Mouse (Mus musculus): Measurements from ENCODE around the gene Atpaf1.
A peak's percentile ranks its signal among the peaks of the same experiment; 100 is the strongest.

The Atpaf1 gene

DNA sequence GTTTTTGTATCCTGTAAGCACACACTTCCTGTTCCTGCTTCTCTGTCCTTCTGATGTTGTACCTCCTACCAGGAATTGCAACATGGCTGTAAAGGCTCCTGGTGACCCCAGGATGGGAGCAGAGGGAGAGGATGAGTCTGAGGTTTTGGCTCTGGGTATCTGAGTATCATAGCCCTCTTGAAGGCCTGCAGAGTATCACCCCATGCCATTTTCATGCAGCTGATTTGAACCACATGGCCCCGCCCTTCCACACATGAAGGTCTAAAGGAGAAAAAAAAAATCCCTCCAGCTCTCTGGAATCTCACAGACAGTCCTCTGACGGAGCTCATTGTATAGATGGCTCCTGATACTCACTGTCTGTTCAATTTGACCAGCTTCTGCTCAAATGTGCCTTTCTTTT, 65.5 kb downstream of the Atpaf1 start:
- DNase-seq, result peak in 1 of 2 experiments; percentile 26

DNA sequence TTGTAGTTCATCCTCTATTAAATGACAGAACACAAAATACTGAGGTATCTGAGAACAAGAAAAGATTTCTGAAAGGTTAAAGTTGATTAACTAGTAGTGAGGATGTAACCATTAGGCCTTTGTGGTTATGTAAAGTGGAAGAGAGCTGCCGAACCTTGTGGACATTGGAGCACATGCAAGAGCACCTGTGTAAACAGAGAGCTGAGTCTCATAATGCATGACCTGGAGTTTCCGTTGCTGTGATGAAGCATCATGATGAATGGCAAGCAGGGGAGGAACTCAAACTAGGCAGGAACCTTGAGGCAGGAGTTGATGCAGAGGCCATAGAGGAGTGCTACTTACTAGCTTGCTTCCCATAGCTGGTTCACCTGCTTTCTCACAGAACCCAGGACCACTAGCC, 66.0 kb downstream of the Atpaf1 start:
- DNase-seq, result peak in 1 of 2 experiments; percentile 14

DNA sequence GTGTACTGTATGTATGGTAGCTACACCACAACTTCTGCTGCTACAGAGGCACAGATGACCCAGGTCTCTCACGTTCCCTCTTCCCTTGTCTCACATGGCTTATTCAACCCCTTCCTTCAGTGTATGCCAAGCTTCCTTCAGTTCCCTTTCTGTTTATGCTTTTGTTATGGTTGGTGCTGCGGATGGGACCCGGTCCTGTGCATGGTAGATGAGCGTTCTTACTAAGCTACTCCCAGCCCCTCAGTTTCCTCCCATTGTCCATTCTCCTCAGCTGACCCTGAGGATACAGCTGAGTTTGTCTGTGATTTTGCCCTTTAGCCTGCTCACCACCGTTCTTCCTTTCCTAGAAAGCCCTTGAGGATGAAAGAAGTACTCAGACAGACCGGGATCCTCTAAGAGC, 67.0 kb downstream of the Atpaf1 start:
- DNase-seq, result peak in 1 of 2 experiments; percentile 46

DNA sequence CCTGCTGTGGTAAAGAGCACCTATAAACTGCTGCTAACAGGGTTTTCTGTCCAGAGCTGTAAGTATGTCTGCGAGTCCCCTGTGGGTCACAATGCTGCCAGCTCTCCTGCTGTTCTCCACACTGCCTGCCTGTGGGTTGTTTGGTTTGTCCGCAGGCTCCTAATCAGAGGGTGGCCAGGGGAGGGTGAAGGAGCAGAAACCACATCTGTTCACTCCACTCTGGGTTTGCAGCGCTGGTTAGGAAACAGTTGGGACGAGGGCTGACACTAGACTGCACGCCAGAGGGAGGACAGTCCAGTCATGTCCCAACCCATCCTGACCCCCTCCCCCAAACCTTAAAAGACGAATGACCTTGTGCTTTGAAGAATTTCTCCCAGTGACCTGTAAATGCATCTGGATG, 70.5 kb downstream of the Atpaf1 start:
- no peak for DNase-seq

DNA sequence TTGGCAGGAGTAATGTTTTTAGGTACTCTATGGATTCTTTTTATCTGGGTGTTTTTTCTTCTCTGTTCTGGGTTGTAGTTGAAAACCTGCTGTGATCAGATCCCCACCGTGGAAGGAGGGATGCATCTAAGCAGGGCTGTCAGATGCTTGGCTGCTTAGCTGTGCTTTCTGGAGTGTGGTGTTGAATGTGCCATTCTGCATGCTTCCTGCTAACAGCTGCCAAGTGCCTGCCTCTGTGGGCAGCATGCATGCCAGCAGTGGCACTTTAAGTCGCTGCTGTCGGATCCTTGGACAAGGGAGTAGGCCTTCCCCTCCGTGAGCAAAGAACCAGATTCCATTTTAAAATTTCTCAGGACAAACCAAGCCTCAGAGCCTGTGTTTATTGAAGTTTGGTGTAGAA, 71.0 kb downstream of the Atpaf1 start:
- DNase-seq, result no peak

DNA sequence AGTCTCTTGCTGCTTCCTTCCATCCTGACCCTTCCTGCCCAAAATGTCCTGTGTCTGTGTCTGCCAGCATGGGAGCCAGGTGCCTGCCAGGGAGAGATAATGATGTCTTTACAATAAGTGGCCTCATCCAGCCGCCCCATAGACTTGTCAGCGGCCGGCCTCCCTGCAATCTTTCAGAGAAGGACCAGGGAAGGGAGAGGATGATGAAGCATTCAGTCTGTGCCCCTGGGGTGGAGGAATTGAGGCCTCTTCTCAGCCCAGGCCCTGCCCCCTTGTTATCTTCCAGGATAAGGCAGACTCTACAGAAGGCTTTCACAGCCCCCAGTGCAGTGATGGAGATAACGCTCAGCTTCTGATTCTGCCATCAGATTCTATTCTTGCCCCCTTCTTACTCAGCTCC, 71.7 kb downstream of the Atpaf1 start:
- no peak for DNase-seq

DNA sequence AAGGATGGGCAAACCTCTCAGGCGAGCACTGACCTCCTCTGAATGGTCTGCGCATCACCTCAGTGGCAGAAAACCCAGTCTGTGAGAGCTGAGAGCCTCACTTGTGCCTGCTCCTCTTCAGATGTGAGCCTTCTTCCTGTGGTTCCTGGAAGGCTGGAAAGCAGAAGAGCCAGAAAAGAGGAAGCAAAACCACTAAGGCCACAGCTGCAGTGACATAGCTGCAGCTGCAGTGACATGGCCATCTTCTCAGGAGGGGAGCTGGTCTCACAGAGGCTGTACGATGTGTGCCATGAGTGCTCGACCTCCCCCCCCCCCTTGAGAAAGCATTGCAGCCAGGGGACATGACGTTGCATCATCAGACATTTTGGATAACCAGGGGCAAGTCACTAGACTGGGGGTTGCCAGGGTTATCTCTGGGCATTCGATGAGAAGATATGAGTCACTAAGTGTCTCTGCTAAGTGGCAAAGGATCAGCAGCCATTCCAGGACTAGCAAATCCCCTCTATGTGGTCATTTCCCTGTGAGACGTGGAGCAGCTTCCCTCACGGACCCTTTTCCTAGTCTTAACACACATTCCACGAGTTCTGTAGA, 72.8 kb downstream of the Atpaf1 start:
- DNase-seq, result peak; percentile 17 to 30

DNA sequence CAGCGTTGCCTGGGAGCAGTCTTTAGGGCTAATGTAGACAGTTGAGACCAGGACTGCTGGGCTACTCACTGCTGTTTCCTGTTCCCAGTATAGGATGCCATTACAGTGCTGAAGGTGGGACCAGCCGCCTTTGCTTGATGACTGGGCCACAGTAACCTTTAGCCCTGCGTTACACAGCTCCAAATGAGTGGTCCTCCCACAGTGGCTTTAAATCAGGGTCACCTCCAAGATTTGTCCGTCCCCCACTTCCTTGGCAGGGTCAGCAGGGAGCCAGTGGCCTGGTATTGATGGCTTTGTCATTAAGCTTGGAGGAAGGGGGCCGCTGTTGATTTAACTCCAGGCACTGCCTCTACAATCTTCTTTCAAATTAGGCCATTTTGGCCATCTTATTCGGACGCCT, 78.7 kb downstream of the Atpaf1 start:
- DNase-seq, result no peak

DNA sequence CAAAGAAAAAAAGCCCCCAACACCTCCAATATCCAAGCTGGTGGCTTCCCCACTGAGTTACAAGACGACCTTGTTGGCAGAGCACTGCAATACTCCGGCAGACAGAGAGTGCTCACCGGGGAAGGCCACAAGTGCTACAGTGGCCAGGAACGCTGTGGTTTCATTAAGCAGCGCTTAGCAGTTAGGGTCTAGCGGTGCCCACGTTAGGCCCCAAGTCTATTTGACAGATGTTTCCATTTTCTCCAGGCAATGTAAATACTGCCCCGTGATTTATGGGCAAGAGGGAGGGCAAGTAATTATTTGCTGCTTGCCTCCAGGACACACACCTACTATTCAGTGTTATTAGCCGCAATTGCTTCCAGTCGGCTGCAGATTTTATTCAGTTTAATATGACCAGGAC, 79.3 kb downstream of the Atpaf1 start:
- no peak for DNase-seq

All from lung, adult 18-20 months (tissue).